Mouse (Mus musculus): Measurements from ENCODE around the gene Trpm8.

The Trpm8 gene

GRCm38 (mm10) chr1:88366881-88367644, 89.6 kb downstream of the Trpm8 start:
- DNase-seq, result peak; percentile 74

GRCm38 (mm10) chr1:88378446-88378845, 101.0 kb downstream of the Trpm8 start:
- DNase-seq, result no peak

- peak; percentile 56 for DNase-seq
Observed at GRCm38 (mm10) chr1:88391632-88392031, 114.2 kb downstream of the Trpm8 start.

- DNase-seq, result no peak
Observed at GRCm38 (mm10) chr1:88393321-88393720, 115.9 kb downstream of the Trpm8 start.

- DNase-seq, result no peak
Observed at GRCm38 (mm10) chr1:88403378-88403777, 125.9 kb downstream of the Trpm8 start.

GRCm38 (mm10) chr1:88406078-88406806, 128.8 kb downstream of the Trpm8 start:
- DNase-seq, result no peak

- DNase-seq, result no peak
Observed at GRCm38 (mm10) chr1:88406807-88407198, 129.3 kb downstream of the Trpm8 start, which contains the start of gene Spp2. Gene Spp2 (plus strand): TSS chr1:88406961.

- no peak for DNase-seq
Observed at GRCm38 (mm10) chr1:88408340-88408739, 130.9 kb downstream of the Trpm8 start.

GRCm38 (mm10) chr1:88412013-88412412, 134.6 kb downstream of the Trpm8 start:
- no peak for DNase-seq

GRCm38 (mm10) chr1:88418943-88419342, 141.5 kb downstream of the Trpm8 start:
- no peak for DNase-seq

GRCm38 (mm10) chr1:88422045-88422444, 144.6 kb downstream of the Trpm8 start:
- no peak for DNase-seq

GRCm38 (mm10) chr1:88422846-88423395, 145.5 kb downstream of the Trpm8 start:
- DNase-seq, result no peak

GRCm38 (mm10) chr1:88424602-88425252, 147.3 kb downstream of the Trpm8 start:
- DNase-seq, result peak; percentile 81

- no peak for DNase-seq
Observed at GRCm38 (mm10) chr1:88427987-88428741, 150.7 kb downstream of the Trpm8 start.

GRCm38 (mm10) chr1:88429413-88429812, 152.0 kb downstream of the Trpm8 start:
- no peak for DNase-seq

- no peak for DNase-seq
Observed at GRCm38 (mm10) chr1:88431262-88431661, 153.8 kb downstream of the Trpm8 start.

- DNase-seq, result no peak
Observed at GRCm38 (mm10) chr1:88432601-88433000, 155.1 kb downstream of the Trpm8 start.

- peak; percentile 34 for DNase-seq
Observed at GRCm38 (mm10) chr1:88433096-88433883, 155.8 kb downstream of the Trpm8 start.

GRCm38 (mm10) chr1:88434057-88434456, 156.6 kb downstream of the Trpm8 start:
- no peak for DNase-seq

- DNase-seq, result no peak
Observed at GRCm38 (mm10) chr1:88437206-88438126, 160.0 kb downstream of the Trpm8 start.

All from cerebellum, adult 11-12 months (tissue).